Mouse (Mus musculus) heart, postnatal 36 days (tissue): ENCODE data around the gene 4933412E24Rik. TPM values are rescaled to one million over a fixed set of nuclear protein-coding genes. Genes with fewer than 3 reads are reported as not detected.

Experiments used
- DNase-seq, 2 experiments: peaks; one replicate each; pipeline ENCODE4 v3.0.0; 2021 to 2022
- intact Hi-C: fragments of 180-260 bp; cut with DNase I; formaldehyde crosslinking; loops from one replicate; pipeline ENCODE4 v1.15.1; 2025
- total RNA-seq, 2 experiments: library from RNA; stranded (reverse); gene quantifications; 2 replicates each; pipeline ENCODE4 v1.2.3; 2021

4933412E24Rik gene
- not detected for total RNA-seq

DNA sequence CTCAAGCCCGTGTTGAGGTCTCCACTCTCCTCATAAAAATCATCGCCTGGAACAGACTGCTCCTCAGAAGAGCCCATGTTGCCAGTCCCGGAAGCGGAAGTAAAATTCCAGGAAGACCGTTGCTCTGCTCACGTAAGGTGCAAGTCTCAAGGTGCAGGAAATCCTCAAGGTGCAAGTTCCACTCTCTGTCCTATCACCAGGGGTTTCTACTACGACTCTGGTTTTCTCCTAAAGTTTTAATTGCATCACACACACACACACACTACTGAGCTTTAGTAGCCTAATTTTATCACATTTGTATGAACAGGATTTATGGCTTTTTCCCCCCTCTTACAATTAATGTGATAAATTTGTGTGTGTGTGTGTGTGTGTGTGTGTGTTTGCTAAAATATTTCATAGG, at the start of gene 4933412E24Rik:
Gene 4933412E24Rik, minus strand, starts transcription at position 101 of the 400 bp plus-strand sequence.
- intact Hi-C loops = no loop called here
- no peak for DNase-seq

DNA sequence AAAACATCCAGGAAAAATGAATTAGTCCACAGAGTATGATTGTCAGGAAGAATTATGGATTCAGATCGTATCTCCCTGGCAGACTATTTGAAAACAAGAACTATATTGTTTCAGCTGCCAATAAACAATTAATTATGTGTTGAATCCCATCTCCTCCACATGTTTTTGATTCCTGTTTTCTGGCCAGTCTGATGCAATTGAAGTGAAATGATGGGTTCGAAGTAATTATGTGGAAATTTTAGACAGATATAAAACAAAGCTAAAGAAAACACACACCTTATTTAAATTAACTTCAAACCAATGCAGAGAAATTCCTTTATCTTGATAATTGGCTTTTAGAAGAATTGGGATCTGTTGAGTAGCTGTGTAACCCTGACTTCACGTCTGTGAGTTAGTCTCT, 14.3 kb upstream of the 4933412E24Rik start:
- no peak for DNase-seq
- intact Hi-C loops = no loop called here

GRCm38 (mm10) chr15:60021256-60021655, 4.8 kb upstream of the 4933412E24Rik start:
- intact Hi-C loops = no loop called here

GRCm38 (mm10) chr15:60010199-60010598, 6.2 kb downstream of the 4933412E24Rik start:
- DNase-seq = no peak
- intact Hi-C loops = no loop called here

More at GRCm38 (mm10) chr15:60021256-60021655, 4.8 kb upstream of the 4933412E24Rik start:
- no peak for DNase-seq

DNA sequence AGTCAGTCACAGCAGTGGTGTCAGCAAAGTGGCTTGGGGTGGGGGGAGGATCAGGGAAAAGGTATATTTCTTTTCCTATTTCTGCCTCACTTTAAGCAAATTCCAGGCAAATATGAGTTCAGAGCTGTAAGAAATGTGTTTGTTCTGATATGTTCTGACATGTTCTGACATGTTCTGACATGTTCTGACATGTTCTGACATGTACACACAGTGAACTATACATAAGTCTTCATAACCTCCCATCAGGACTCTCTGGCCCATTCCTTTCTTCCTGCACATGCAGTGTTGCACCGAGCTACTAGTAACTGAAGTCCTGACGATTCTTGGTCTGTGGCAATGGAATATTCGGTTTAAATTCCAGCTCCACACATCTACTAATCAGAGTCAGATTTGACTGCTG, 6.8 kb downstream of the 4933412E24Rik start:
- DNase-seq = no peak
- intact Hi-C loops = no loop called here

- intact Hi-C loops = no loop called here
- no peak for DNase-seq
These were observed 32.6 kb downstream of the 4933412E24Rik start for GRCm38 (mm10) chr15:59983777-59984176.

DNA sequence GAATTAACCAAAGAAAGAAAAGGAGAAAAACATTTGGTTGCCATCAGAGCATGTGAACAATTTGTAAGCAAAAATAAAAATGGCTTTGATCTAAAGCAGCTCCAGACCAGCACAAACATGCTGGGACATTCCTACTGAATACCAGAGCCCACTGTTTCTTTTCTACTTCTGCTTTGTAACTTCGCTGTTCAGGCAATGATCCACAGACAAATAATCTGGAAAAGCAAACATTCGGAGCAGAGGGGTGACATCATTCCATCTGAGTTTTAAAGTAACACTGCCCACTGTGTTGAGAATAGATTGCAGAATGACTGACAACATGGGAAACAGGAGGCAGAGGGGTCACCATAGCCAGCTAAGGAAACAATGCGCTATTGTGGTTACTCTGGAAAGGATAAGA, 41.1 kb downstream of the 4933412E24Rik start:
- intact Hi-C loops = no loop called here
- no peak for DNase-seq

GRCm38 (mm10) chr15:59974584-59974983, 41.8 kb downstream of the 4933412E24Rik start:
- intact Hi-C loops = no loop called here
- DNase-seq = no peak

DNA sequence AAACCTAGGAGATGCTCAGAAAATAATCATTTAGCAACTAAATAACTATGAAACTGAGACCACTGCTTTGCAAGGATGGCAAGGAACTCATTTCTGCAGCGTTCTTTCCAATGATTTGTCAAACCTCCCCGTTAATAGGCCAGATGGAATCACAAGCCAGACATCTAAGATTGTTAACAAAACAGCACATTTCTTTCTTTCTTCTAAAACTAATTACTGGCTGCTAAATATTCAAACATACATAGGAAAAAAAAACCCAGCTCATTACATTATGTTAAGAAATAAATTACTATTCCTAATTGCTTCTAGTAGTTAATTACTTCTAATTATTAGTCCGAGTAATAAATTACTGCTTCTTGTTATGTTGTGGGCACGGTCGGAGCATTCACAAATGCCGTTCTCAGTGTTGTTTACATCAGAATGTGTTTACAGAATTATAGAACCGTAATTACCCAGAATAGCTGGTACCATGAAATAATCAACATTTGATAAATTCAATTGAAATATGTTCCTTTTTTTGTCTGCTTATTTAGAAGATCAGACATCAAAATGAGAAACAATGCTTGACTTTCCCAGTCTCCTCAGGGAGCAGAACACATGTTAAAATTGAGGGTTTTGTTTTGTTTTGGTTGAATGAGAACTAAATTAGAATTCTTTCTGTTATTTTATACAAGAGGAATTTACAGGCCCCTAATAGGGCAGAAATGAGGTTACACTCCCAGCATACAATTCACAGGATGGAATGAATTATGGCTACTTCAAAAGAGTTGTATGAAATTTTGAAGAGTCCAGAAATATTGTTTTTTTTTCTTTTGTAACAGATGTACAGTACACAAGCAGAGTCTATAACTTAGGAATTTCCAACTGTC, 42.5 kb downstream of the 4933412E24Rik start:
- intact Hi-C loops = no loop called here
- no peak for DNase-seq
